Mouse (Mus musculus) gastrocnemius, postnatal 36 days (tissue): ENCODE results near the gene Mfsd14a. TPM values are rescaled to one million over a fixed set of nuclear protein-coding genes. Genes with fewer than 3 reads are reported as not detected.

ENCODE experiments used
- DNase-seq, 2 experiments: peaks; one replicate each; pipeline ENCODE4 v3.0.0; 2022
- intact Hi-C: fragments of 180-260 bp; cut with DNase I; formaldehyde crosslinking; loops from one replicate; pipeline ENCODE4 v1.15.1; 2025
- total RNA-seq, 2 experiments: library from RNA; stranded (reverse); gene quantifications; 2 replicates each; pipeline ENCODE4 v1.2.3; 2021

Mfsd14a gene
- total RNA-seq, 2 experiments from 2014 or later: 10.2 to 11.0 TPM

DNA sequence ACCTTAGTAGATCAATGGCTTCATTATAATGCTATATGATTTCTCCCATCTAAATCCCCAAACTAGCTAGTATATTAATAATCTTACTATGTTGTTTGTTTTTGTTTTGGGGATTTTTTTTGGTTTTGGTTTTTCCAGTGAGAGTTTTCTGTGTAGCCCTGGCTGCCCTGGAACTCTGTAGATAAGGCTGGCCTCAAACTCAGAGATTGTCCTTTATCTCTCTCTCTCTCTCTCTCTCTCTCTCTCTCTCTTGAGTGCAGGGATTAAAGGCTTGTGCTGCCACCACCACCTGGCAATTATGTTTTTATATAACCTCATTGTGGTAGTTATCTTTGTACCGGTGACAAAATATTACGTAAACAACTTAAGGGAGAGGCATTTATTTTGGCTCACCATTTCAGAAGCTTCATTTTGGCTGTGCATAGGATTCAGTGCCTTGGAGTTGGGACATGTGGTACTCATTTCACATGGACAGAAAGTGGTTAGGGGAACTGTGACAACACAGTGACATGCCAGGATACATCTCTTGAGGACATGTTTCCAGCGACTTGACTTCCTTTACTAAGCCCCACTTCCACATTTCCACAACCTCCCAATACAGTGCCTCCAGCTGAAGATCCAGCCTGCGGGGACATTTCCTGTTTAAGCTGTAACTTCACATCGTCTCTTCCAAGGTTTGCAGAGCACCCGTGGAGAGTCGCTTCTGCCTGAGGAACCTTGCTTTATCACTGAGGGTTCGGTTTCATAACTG, 47.0 kb downstream of the Mfsd14a start:
- no peak for DNase-seq
- intact Hi-C loops: no loop called here

GRCm38 (mm10) chr3:116614295-116614892, 48.1 kb downstream of the Mfsd14a start, which contains the start of gene Trmt13:
Gene Trmt13 (minus strand): TSS chr3:116614587.
- intact Hi-C loops: no loop called here
- no peak for DNase-seq

GRCm38 (mm10) chr3:116604570-116604969, 57.9 kb downstream of the Mfsd14a start:
- no peak for DNase-seq
- intact Hi-C loops: no loop called here

DNA sequence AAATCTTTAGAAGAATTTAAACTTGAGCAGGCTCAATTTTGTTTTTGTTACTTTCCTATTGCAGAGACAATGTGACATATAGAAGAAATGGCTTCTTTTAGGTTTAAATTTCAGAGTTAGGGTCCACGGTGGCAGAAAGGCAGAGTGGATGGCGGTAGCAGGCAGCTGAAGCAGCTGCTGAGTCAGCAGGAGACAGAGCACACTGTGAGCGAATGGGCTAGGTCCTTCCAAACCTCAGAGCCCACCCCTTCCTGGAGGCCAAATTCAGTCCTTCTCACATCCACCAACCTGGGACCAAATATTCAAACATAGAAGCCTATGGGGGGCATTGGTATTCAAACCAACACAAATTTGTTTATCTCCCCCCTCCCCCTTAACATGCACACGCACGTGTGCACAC, 60.7 kb downstream of the Mfsd14a start:
- intact Hi-C loops: no loop called here
- DNase-seq: no peak

DNA sequence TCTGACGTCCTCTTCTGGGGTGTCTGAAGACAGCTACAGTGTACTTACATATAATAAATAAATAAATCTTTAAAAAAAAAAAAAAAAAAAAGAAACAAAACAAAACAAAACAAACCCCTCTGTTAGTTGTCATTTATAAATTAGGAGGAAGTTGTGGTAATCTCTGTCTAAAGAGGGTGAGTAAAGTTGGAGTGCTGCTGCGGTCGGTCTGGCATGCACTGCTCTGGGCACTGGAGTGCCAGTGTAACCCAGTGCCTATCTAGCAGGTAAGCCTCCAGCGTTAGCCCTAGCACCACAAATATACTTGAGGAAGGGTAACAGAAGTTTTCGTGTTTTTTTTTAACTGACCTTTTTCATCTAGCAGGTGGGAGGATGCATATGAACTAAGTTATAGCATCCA, 61.5 kb downstream of the Mfsd14a start:
- intact Hi-C loops: no loop called here
- DNase-seq: no peak

GRCm38 (mm10) chr3:116599705-116600104, 62.8 kb downstream of the Mfsd14a start:
- no peak for DNase-seq
- intact Hi-C loops: loop anchor here (5.0 to 10.0 kb wide), 2 partner anchors 238 to 575 kb away; no protein-coding TSS in a partner anchor

DNA sequence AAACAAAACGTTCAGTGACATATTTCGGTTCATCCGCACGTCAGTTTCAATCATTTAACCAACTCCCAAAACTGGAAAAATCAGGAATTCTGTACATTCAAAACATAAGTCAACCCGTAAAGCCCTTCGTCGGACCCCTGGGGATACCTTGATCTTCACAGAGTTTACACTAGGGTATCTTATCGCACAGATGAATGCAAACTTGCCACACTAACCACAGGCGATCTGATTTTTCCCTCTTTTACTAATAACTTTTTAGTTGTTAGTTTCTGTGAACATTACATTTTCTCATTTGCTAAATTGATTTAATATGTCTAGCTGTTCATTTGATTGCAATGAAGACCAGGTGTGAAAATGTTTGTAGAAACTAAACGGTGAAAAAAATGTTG, 66.9 kb downstream of the Mfsd14a start:
- intact Hi-C loops: loop anchor here (5.0 to 10.0 kb wide), 2 partner anchors 242 to 571 kb away; no protein-coding TSS in a partner anchor
- no peak for DNase-seq

DNA sequence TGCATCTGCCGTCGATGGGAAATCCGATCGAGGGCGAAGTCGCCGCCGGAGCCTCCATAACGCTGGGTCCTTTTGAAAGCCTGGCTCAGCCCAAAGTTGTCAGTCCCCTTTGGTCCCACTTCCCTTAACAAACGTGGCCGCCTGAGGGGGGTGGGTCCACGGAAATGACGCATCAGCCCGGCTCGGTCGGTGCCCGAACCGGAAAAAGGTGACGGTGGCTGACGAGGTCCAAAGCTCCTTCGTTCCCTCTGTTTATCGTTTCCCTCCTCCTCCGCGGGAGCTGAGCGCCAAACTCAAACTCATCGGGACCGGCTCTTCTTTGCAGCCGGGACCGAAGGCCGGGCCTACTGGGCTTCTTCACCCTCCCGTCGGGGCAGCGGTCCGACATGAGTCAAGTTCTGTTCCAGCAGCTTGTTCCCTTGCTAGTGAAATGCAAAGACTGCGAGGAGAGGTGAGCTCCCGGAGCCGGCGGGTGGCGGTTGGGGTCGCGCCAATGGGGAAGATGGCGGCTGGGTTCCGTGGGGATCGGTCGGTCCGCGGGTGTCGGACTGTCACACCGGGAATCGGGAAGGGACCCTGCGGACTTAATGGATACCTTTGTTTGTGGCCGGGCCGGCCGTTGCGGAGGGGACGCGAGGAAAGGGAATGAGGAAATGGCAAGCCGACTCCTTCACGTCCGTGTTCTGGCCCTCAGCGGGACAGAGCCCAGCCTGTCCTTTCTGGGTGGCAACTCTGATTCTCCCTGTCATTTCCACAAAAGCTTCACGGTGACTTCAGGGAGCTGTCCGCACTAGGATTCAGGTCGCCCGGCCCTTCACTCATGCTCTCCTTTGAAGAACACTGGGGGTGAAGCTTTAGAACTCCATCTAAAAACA, 67.5 kb downstream of the Mfsd14a start, which contains the start of gene Sass6:
TSS of gene Sass6 (plus strand) at position 255 of the 875 bp plus-strand sequence.
- peak; percentile 98 to 99 for DNase-seq
- intact Hi-C loops: loop anchor here (5.0 to 10.0 kb wide), 2 partner anchors 242 to 570 kb away; no protein-coding TSS in a partner anchor

GRCm38 (mm10) chr3:116594076-116594727, 68.3 kb downstream of the Mfsd14a start:
- no peak for DNase-seq
- intact Hi-C loops: loop anchor here (10.0 kb wide), 1 partner anchor 569 kb away; no protein-coding TSS in a partner anchor

- intact Hi-C loops: no loop called here
- DNase-seq: no peak
Measured at GRCm38 (mm10) chr3:116582201-116582600, 80.3 kb downstream of the Mfsd14a start.

Other genes with a start within 250 kb of the Mfsd14a start
- 10 to 100 TPM; 20.6 to 23.8 TPM for gene Cdc14a, start 238.6 kb downstream of the Mfsd14a start, total RNA-seq
- 10 to 100 TPM; 19.3 to 21.8 TPM for gene Rtca, start 154.5 kb downstream of the Mfsd14a start, total RNA-seq
- 10 to 100 TPM; 19.4 to 31.0 TPM for gene Dbt, start 149.6 kb downstream of the Mfsd14a start, total RNA-seq
- 10 to 100 TPM; 49.4 to 55.3 TPM for gene Lrrc39, start 99.7 kb downstream of the Mfsd14a start, total RNA-seq
- gene Sass6, start 67.7 kb downstream of the Mfsd14a start, total RNA-seq: 1 to 10 TPM; 2.2 to 2.4 TPM
- gene Trmt13, start 48.1 kb downstream of the Mfsd14a start, total RNA-seq: 1 to 10 TPM; 3.9 to 5.3 TPM
- not detected for gene Gm43191, start 18.6 kb upstream of the Mfsd14a start, total RNA-seq
- 1 to 10 TPM; 5.6 to 7.1 TPM for gene Slc35a3, start 50.2 kb upstream of the Mfsd14a start, total RNA-seq
- 100 to 1,000 TPM; 722 to 762 TPM for gene Agl, start 145.5 kb upstream of the Mfsd14a start, total RNA-seq
- 1 to 10 TPM; 2.2 to 3.4 TPM for gene Frrs1, start 196.8 kb upstream of the Mfsd14a start, total RNA-seq